ENCODE assay signal across 16 mouse cellular contexts in genomic region chr4:150006122-150006854, GRCm38 (mm10). TPM values are rescaled to one million over a fixed set of nuclear protein-coding genes. Genes with fewer than 3 reads are reported as not detected.
DNase-seq lines count a peak whose midpoint lies in the region; ATAC-seq and TF ChIP-seq lines count a peak whose summit lies in the region.
"Had no signal": no experiment of that assay in that cellular context is flagged by ENCODE, and none has a peak within 500 bp of the region (broad histone marks: within the 10 kb centered on the region; RNA-seq: fewer than 3 reads in every experiment).

No protein-coding gene starts in this region.

- no peak for TF ChIP-seq EP300 in heart, postnatal 0 days (IDR thresholded peaks at IDR 0.05; ENCODE audit: low read depth)

- H3K27me3 ChIP-seq in heart, postnatal 0 days (ENCODE audit: control insufficient read depth, insufficient read depth, low read length), result no peaks in the 10 kb centered on the region
- H3K27me3 ChIP-seq in thymus, adult 2 months (ENCODE audit: control insufficient read depth, insufficient read depth, low read length), result no peaks in the 10 kb centered on the region
- no peaks in the 10 kb centered on the region for H3K27me3 ChIP-seq in liver, embryonic 12.5 days (replicated peaks)
- H3K27me3 ChIP-seq in hindbrain, embryonic 14.5 days (ENCODE audit: control insufficient read depth, insufficient read depth, low read length), result no peaks in the 10 kb centered on the region
- H3K27me3 ChIP-seq: embryonic facial prominence, embryonic 12.5 days; hindbrain, embryonic 12.5 days; limb, embryonic 13.5 days; megakaryocyte, embryonic 14.5 days; neural tube, embryonic 15.5 days had no signal

- no peak overlapping the region for H3K9ac ChIP-seq in heart, postnatal 0 days (replicated peaks; ENCODE audit: low read depth, low read length)
- H3K9ac ChIP-seq in liver, embryonic 12.5 days, result no peak overlapping the region
- H3K9ac ChIP-seq in hindbrain, embryonic 14.5 days, result no peak overlapping the region
- H3K9ac ChIP-seq: embryonic facial prominence, embryonic 12.5 days; hindbrain, embryonic 12.5 days; limb, embryonic 13.5 days; neural tube, embryonic 15.5 days had no signal

- ATAC-seq in heart, postnatal 0 days (ENCODE audit: insufficient read depth, low read depth), result no peak
- no peak for ATAC-seq in liver, embryonic 12.5 days
- no peak for ATAC-seq in hindbrain, embryonic 14.5 days (ENCODE audit: low FRiP score)
- ATAC-seq: intestine, embryonic 16.5 days had no signal

- intact Hi-C loops in heart, postnatal 25 days (cut with DNase I), result no loop called here

- no peak overlapping the region for H3K4me3 ChIP-seq in heart, postnatal 0 days (ENCODE audit: low read depth, low read length)
- no peak overlapping the region for H3K4me3 ChIP-seq in thymus, adult 2 months (ENCODE audit: control insufficient read depth, insufficient read depth, low read length)
- H3K4me3 ChIP-seq in liver, embryonic 12.5 days, result no peak overlapping the region
- no peak overlapping the region for H3K4me3 ChIP-seq in hindbrain, embryonic 14.5 days (replicated peaks; ENCODE audit: low read length)
- H3K4me3 ChIP-seq: embryonic facial prominence, embryonic 12.5 days; hindbrain, embryonic 12.5 days; limb, embryonic 13.5 days; neural tube, embryonic 15.5 days had no signal

- no peak for TF ChIP-seq POLR2A in thymus, adult 2 months (IDR thresholded peaks at IDR 0.05; ENCODE audit: control insufficient read depth, extremely low read depth, insufficient read depth, low read length, poor library complexity)

- DNase-seq in heart, postnatal 0 days (ENCODE audit: low spot score), result no peak
- DNase-seq in heart, postnatal 25 days (ENCODE audit: low spot score), result no peak
- no peak for DNase-seq in thymus, adult 2 months
- DNase-seq in thymus, postnatal 36 days, result no peak
- no peak for DNase-seq in hindbrain, embryonic 14.5 days (ENCODE audit: low spot score)
- DNase-seq in frontal cortex, postnatal 10 days (ENCODE audit: low spot score in 2 of 2), result no peak
- DNase-seq: adrenal gland, adult 8-10 months; cerebellum, postnatal 14 days had no signal

- H3K4me1 ChIP-seq in heart, postnatal 0 days (ENCODE audit: control insufficient read depth, insufficient read depth), result peaks cover 54% of the 10 kb centered on the region
- peaks cover 59% of the 10 kb centered on the region for H3K4me1 ChIP-seq in thymus, adult 2 months (replicated peaks; ENCODE audit: control insufficient read depth, insufficient read depth, low read length)
- peaks cover 77% of the 10 kb centered on the region for H3K4me1 ChIP-seq in liver, embryonic 12.5 days
- 0 out of 2 replicates have a peak, but pooled peaks cover 6% of the 10 kb centered on the region for H3K4me1 ChIP-seq in hindbrain, embryonic 14.5 days (replicated peaks; ENCODE audit: control insufficient read depth, insufficient read depth, low read length)

- TF ChIP-seq CTCF in heart, postnatal 0 days (IDR thresholded peaks at IDR 0.05; ENCODE audit: low read depth), result no peak
- TF ChIP-seq CTCF in thymus, adult 2 months (IDR thresholded peaks at IDR 0.05; ENCODE audit: borderline replicate concordance, control insufficient read depth, extremely low read depth, insufficient read depth, low read length, poor library complexity), result no peak

- no peaks in the 10 kb centered on the region for H3K9me3 ChIP-seq in heart, postnatal 0 days (replicated peaks; ENCODE audit: control insufficient read depth, low read length)
- H3K9me3 ChIP-seq in liver, embryonic 12.5 days (replicated peaks), result no peaks in the 10 kb centered on the region
- H3K9me3 ChIP-seq in hindbrain, embryonic 14.5 days (ENCODE audit: control insufficient read depth, low read length), result no peaks in the 10 kb centered on the region
- H3K9me3 ChIP-seq: embryonic facial prominence, embryonic 12.5 days; hindbrain, embryonic 12.5 days; limb, embryonic 13.5 days; neural tube, embryonic 15.5 days had no signal

- H3K4me2 ChIP-seq in heart, postnatal 0 days (ENCODE audit: low read depth, low read length), result no peak overlapping the region
- peak overlapping the region; percentile 99 for H3K4me2 ChIP-seq in liver, embryonic 12.5 days
- H3K4me2 ChIP-seq in hindbrain, embryonic 14.5 days (replicated peaks), result no peak overlapping the region
- H3K4me2 ChIP-seq: embryonic facial prominence, embryonic 12.5 days; hindbrain, embryonic 12.5 days; limb, embryonic 13.5 days; neural tube, embryonic 15.5 days had no signal

- WGBS in heart, postnatal 0 days, result 82% methylated on average over 21 of the region's 21 CpGs
- WGBS in thymus, adult 2 months, result 67% methylated on average over 21 of the region's 21 CpGs
- 73% methylated on average over 21 of the region's 21 CpGs for WGBS in liver, embryonic 12.5 days (ENCODE audit: insufficient replicate concordance)
- WGBS in hindbrain, embryonic 14.5 days, result 82% methylated on average over 21 of the region's 21 CpGs

- no peaks in the 10 kb centered on the region for H3K36me3 ChIP-seq in heart, postnatal 0 days (replicated peaks; ENCODE audit: control insufficient read depth, insufficient read depth, low read length)
- no peaks in the 10 kb centered on the region for H3K36me3 ChIP-seq in thymus, adult 2 months (ENCODE audit: control insufficient read depth, insufficient read depth, low read length)
- peaks cover 17% of the 10 kb centered on the region for H3K36me3 ChIP-seq in liver, embryonic 12.5 days
- H3K36me3 ChIP-seq in hindbrain, embryonic 14.5 days (replicated peaks; ENCODE audit: control insufficient read depth, insufficient read depth), result no peaks in the 10 kb centered on the region
- H3K36me3 ChIP-seq: embryonic facial prominence, embryonic 12.5 days; hindbrain, embryonic 12.5 days; limb, embryonic 13.5 days; neural tube, embryonic 15.5 days had no signal

- H3K27ac ChIP-seq in heart, postnatal 0 days (ENCODE audit: low read depth), result peak overlapping the region; percentile 68
- H3K27ac ChIP-seq in thymus, adult 2 months (ENCODE audit: control insufficient read depth, insufficient read depth, low read length), result peak overlapping the region; percentile 79
- no peak overlapping the region for H3K27ac ChIP-seq in liver, embryonic 12.5 days
- no peak overlapping the region for H3K27ac ChIP-seq in hindbrain, embryonic 14.5 days
- H3K27ac ChIP-seq: embryonic facial prominence, embryonic 12.5 days; hindbrain, embryonic 12.5 days; limb, embryonic 13.5 days; neural tube, embryonic 15.5 days had no signal

RNA-seq across cellular contexts. Expression of gene H6pd, which starts 2.5 kb away (rescaled TPM):
- total RNA-seq in heart, postnatal 0 days (2014; rRNA removed; ENCODE audit: low replicate concordance), result 25.7 and 35.2 TPM in 2 replicates
- 7.1 and 7.3 TPM in 2 replicates for polyA plus RNA-seq in heart, postnatal 0 days (2015; fragmentation: Nextera tagmentation; extraction: Ambion mirVana)
- 10 to 100 TPM; 39.8 to 45.4 TPM for total RNA-seq in heart, postnatal 25 days (2021)
- polyA plus RNA-seq in thymus, adult 2 months (2012; rRNA removed), result 138 and 152 TPM in 2 replicates
- polyA plus RNA-seq in liver, embryonic 12.5 days (2016; fragmentation: Nextera tagmentation; extraction: Ambion mirVana), result 8.8 and 9.0 TPM in 2 replicates
- 3.1 and 3.2 TPM in 2 replicates for polyA plus RNA-seq in hindbrain, embryonic 14.5 days (2014; fragmentation: Nextera tagmentation; extraction: Ambion mirVana)

RNA-seq across cellular contexts. Expression of gene Spsb1, which starts 51.4 kb away (rescaled TPM):
- 13.2 and 19.3 TPM in 2 replicates for total RNA-seq in heart, postnatal 0 days (2014; rRNA removed; ENCODE audit: low replicate concordance)
- 14.4 and 15.2 TPM in 2 replicates for polyA plus RNA-seq in heart, postnatal 0 days (2015; fragmentation: Nextera tagmentation; extraction: Ambion mirVana)
- 10 to 100 TPM; 32.6 to 36.7 TPM for total RNA-seq in heart, postnatal 25 days (2021)
- 28.5 and 30.4 TPM in 2 replicates for polyA plus RNA-seq in thymus, adult 2 months (2012; rRNA removed)
- polyA plus RNA-seq in liver, embryonic 12.5 days (2016; fragmentation: Nextera tagmentation; extraction: Ambion mirVana), result 0.97 and 1.5 TPM in 2 replicates
- polyA plus RNA-seq in hindbrain, embryonic 14.5 days (2014; fragmentation: Nextera tagmentation; extraction: Ambion mirVana), result 7.0 and 7.2 TPM in 2 replicates
- total RNA-seq: monocyte, adult 5-6 weeks had no signal

Comparison
In these comparisons a context has a peak if more than half of its experiments do, and no peak if none do; other contexts are left out.
1. H3K27ac ChIP-seq: peak in heart, postnatal 0 days (single experiment) and thymus, adult 2 months (single experiment); none in liver, embryonic 12.5 days (single experiment) and hindbrain, embryonic 14.5 days (single experiment).
2. RNA of gene H6pd, which starts 2.5 kb away (polyA plus RNA-seq): 138 to 152 TPM in thymus, adult 2 months; 8.8 to 9.0 TPM in liver, embryonic 12.5 days, 7.1 to 7.3 TPM in heart, postnatal 0 days and 3.1 to 3.2 TPM in hindbrain, embryonic 14.5 days; every median in the first group is over 10 times any median in the second.